Comparison of ENCODE assay signal across 8 mouse cellular contexts in genomic region chr14:87567034-87567461, GRCm38 (mm10).
A peak's percentile ranks its signal among the peaks of the same experiment; 100 is the strongest.
DNase-seq lines count a peak whose midpoint lies in the region; ATAC-seq and TF ChIP-seq lines count a peak whose summit lies in the region.

No protein-coding gene starts in this region.

- 33% methylated on average over 3 of the region's 3 CpGs for WGBS in heart, adult 2 months
- 32% methylated on average over 3 of the region's 3 CpGs for WGBS in heart, embryonic 12.5 days
- 27% methylated on average over 3 of the region's 3 CpGs for WGBS in intestine, embryonic 15.5 days
- WGBS in thymus, adult 2 months, result 29% methylated on average over 3 of the region's 3 CpGs

- H3K4me3 ChIP-seq in heart, adult 2 months, result no peak overlapping the region
- no peak overlapping the region for H3K4me3 ChIP-seq in heart, embryonic 12.5 days
- no peak overlapping the region for H3K4me3 ChIP-seq in intestine, embryonic 15.5 days (replicated peaks)
- no peak overlapping the region for H3K4me3 ChIP-seq in thymus, adult 2 months (ENCODE audit: control insufficient read depth, insufficient read depth, low read length)

- ATAC-seq in heart, embryonic 12.5 days (ENCODE audit: insufficient number of reproducible peaks, low FRiP score), result no peak
- peak; percentile 58; the same call in 1 of the 2 replicates for ATAC-seq in intestine, embryonic 15.5 days

- H3K79me2 ChIP-seq in heart, adult 2 months (replicated peaks; ENCODE audit: control insufficient read depth, insufficient read depth, low read length), result no peaks in the 10 kb centered on the region

- no peaks in the 10 kb centered on the region for H3K4me1 ChIP-seq in heart, adult 2 months (ENCODE audit: control insufficient read depth, insufficient read depth, low read length)
- H3K4me1 ChIP-seq in heart, embryonic 12.5 days (replicated peaks), result peaks cover 11% of the 10 kb centered on the region; the same call in 1 of the 2 replicates
- H3K4me1 ChIP-seq in intestine, embryonic 15.5 days (replicated peaks), result peaks cover 9% of the 10 kb centered on the region; the same call in 1 of the 2 replicates
- H3K4me1 ChIP-seq in thymus, adult 2 months (replicated peaks; ENCODE audit: control insufficient read depth, insufficient read depth, low read length), result no peaks in the 10 kb centered on the region

- no peaks in the 10 kb centered on the region for H3K36me3 ChIP-seq in heart, adult 2 months (ENCODE audit: control insufficient read depth, insufficient read depth, low read length)
- H3K36me3 ChIP-seq in heart, embryonic 12.5 days, result no peaks in the 10 kb centered on the region
- H3K36me3 ChIP-seq in intestine, embryonic 15.5 days, result no peaks in the 10 kb centered on the region
- no peaks in the 10 kb centered on the region for H3K36me3 ChIP-seq in thymus, adult 2 months (ENCODE audit: control insufficient read depth, insufficient read depth, low read length)

- no peak overlapping the region for H3K4me2 ChIP-seq in heart, embryonic 12.5 days
- no peak overlapping the region for H3K4me2 ChIP-seq in intestine, embryonic 15.5 days (replicated peaks)

- no peak for TF ChIP-seq POLR2A in heart, adult 2 months (IDR thresholded peaks at IDR 0.05; ENCODE audit: insufficient read depth, low read depth, low read length)
- no peak for TF ChIP-seq POLR2A in thymus, adult 2 months (IDR thresholded peaks at IDR 0.05; ENCODE audit: control insufficient read depth, extremely low read depth, insufficient read depth, low read length, poor library complexity)

- no peaks in the 10 kb centered on the region for H3K9me3 ChIP-seq in heart, embryonic 12.5 days (replicated peaks)
- H3K9me3 ChIP-seq in intestine, embryonic 15.5 days, result no peaks in the 10 kb centered on the region

- H3K9ac ChIP-seq in heart, adult 2 months (ENCODE audit: low read depth, low read length), result no peak overlapping the region
- no peak overlapping the region for H3K9ac ChIP-seq in heart, embryonic 12.5 days
- no peak overlapping the region for H3K9ac ChIP-seq in intestine, embryonic 15.5 days

- peak; percentile 65 for TF ChIP-seq CTCF in heart, adult 2 months (IDR thresholded peaks at IDR 0.05)
- no peak for TF ChIP-seq CTCF in thymus, adult 2 months (IDR thresholded peaks at IDR 0.05; ENCODE audit: borderline replicate concordance, control insufficient read depth, extremely low read depth, insufficient read depth, low read length, poor library complexity)

- no peak for DNase-seq in heart, adult 2 months
- peak; percentile 14 for DNase-seq in 3T3-L1 (ENCODE audit: low read depth, low spot score)
- DNase-seq in WW6 (ENCODE audit: low read depth, low spot score), result peak; percentile 18
- no peak for DNase-seq in thymus, adult 2 months
- no peak for DNase-seq in testis, postnatal 10 days (ENCODE audit: low spot score)
- DNase-seq in adrenal gland, postnatal 4 days (ENCODE audit: low spot score in 2 of 2), result no peak

- no peak overlapping the region for H3K27ac ChIP-seq in heart, adult 2 months
- H3K27ac ChIP-seq in heart, embryonic 12.5 days (ENCODE audit: poor library complexity, severe bottlenecking), result no peak overlapping the region
- no peak overlapping the region for H3K27ac ChIP-seq in intestine, embryonic 15.5 days
- no peak overlapping the region for H3K27ac ChIP-seq in thymus, adult 2 months (ENCODE audit: control insufficient read depth, insufficient read depth, low read length)

- TF ChIP-seq EP300 in heart, adult 2 months (IDR thresholded peaks at IDR 0.05; ENCODE audit: insufficient read depth, low read depth, low read length), result no peak

- intact Hi-C loops in heart, adult 2 months (cut with DNase I), result no loop called here

- no peaks in the 10 kb centered on the region for H3K27me3 ChIP-seq in heart, adult 2 months (ENCODE audit: control insufficient read depth, insufficient read depth, low read length)
- peaks cover 10% of the 10 kb centered on the region for H3K27me3 ChIP-seq in heart, embryonic 12.5 days (replicated peaks)
- H3K27me3 ChIP-seq in intestine, embryonic 15.5 days (replicated peaks), result no peaks in the 10 kb centered on the region
- no peaks in the 10 kb centered on the region for H3K27me3 ChIP-seq in thymus, adult 2 months (ENCODE audit: control insufficient read depth, insufficient read depth, low read length)

Comparison
In these comparisons a context has a peak if more than half of its experiments do, and no peak if none do; other contexts are left out.
1. DNase-seq: peak in 3T3-L1 (single experiment) and WW6 (single experiment); none in heart, adult 2 months (0 of 2), thymus, adult 2 months (single experiment), testis, postnatal 10 days (single experiment) and adrenal gland, postnatal 4 days (0 of 2).